Mouse (Mus musculus) heart, adult 2 months (tissue): ENCODE measurements around the gene Tshr.

Experiments
- CTCF ChIP-seq: fragments of 200-600 bp; IDR thresholded peaks from 2 replicates; pipeline ENCODE4 v1.8.1; 2022; ENCODE audit warnings: antibody characterized with exemption, mild to moderate bottlenecking, moderate library complexity
- POLR2A ChIP-seq: fragments of 200-500 bp; IDR thresholded peaks from 2 replicates; pipeline ENCODE4 v1.6.1; 2011; ENCODE audit warnings: mild to moderate bottlenecking, low read depth, low read length, control low read depth; ENCODE audit not compliant: insufficient read depth

- no peak for TF ChIP-seq CTCF
- no peak for TF ChIP-seq POLR2A
These were observed 205.1 kb downstream of the Tshr start for GRCm38 (mm10) chr12:91589542-91589846.
